Mouse (Mus musculus) mouse embryonic stem cell (cell line): ENCODE measurements around the gene Hist1h3a.
"Not testable (repeated sequence)": the region's sequence is repeated elsewhere in the genome, so short reads cannot be mapped to it uniquely, and the experiment has no call there.

Experiments used
- in situ Hi-C, 2 experiments: fragments of 300-500 bp; cut with MboI; formaldehyde crosslinking; loops; 1 replicate in 1 of 2; 3 replicates in 1 of 2; pipeline ENCODE4 v1.14.3; 2019 to 2020; ENCODE audit warnings: low sequenced_read_pairs in 2 of 2, low pct_unique_long_range_greater_than_20kb in 1 of 2, mixed read lengths in 1 of 2; ENCODE audit not compliant: unreplicated experiment in 1 of 2

Hist1h3a gene

DNA sequence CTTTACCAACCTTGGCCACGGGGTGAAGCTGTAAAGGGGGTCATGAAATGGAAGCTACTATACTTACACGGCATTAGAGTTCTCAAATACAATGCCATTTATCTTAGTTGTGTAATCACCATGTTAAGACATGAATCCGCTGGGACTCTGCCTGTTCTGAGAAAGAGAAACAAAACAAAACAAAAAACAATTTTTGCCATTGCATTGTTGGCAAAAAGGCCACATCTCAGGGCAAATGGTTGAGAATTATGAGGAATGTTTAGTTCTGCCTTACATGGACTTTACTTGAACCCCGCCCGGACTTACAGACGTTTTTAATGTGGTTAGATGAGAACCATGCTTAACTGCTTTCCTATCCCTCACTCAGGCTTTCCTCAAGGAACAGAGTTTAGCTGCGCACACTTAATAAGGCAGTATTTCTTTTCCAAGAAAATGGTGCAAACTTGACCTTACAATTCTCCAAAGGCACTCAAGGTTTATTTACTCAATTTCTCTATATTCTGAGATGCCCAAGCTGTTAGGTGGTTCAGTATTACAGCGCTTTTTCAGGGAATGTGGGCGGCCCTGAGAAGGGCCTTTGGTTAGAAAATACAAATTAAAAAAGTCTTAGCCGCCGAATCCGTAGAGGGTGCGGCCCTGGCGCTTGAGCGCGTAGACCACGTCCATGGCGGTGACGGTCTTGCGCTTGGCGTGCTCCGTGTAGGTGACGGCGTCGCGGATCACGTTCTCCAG lies 1.8 kb downstream of the Hist1h3a start:
- in situ Hi-C loops: no loop called here

GRCm38 (mm10) chr13:23759916-23760239 lies 2.3 kb downstream of the Hist1h3a start:
- in situ Hi-C loops: no loop called here

DNA sequence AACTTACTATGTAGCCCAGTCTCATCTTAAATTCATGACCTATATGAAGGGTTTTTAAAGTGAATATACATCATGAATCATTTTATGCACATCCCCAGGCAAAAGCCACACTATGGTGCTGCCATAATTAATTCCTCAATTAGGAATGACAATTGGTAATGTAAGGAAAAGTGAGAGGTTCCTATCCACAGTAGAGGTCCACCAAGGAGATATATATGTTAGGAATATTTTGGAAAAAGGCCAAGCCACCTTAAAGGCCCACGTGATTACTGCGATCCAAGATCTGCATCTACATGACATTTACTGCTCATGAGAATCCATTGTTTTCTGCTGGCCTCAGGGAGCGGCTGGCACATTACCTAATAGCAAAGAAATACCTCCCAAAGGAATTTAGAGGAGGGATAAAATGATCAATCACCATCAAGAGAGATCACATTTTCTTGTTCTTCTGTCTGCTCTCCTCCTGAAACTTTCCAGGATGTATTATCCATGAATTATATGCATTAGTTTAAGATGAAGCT lies 2.9 kb downstream of the Hist1h3a start:
- in situ Hi-C loops: no loop called here

DNA sequence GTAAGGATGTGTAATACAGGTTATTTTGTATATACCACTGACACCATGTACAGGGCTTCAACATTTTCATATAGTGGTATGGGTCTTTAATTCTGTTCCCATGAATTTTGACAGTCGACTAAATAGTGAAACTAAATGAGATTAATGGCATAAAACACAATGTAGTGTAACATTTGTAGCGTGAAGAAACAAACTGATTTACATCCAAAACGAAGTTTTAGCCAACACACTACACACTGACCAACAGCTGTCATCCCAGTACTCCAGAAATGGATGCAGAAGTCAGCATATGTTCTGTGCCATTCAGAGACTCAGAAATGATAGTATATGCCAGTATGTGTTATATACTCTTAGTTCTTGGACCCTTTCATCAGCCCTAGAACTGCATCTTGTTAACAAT lies 4.3 kb downstream of the Hist1h3a start:
- in situ Hi-C loops: no loop called here

- in situ Hi-C loops: no loop called here
Observed at GRCm38 (mm10) chr13:23757211-23757773, 4.9 kb downstream of the Hist1h3a start.

DNA sequence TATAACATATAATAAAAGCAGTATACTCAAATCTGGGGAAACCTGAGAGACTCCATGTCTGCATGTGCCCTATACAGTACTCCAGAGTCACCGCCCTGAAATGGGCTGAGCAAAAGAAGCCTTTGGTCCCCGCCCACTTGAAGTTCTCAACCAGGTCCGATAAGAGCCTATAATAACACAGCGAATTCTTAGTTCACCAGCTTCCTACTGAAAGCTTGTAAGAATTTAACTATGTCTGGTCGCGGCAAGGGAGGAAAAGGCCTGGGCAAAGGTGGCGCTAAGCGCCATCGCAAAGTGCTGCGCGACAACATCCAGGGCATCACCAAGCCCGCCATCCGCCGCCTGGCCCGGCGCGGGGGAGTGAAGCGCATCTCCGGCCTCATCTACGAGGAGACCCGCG lies 5.4 kb downstream of the Hist1h3a start, which contains the start of gene Hist1h4b:
Hist1h4b (plus strand) TSS at position 224 of the 400 bp plus-strand sequence.
- in situ Hi-C loops: no loop called here

DNA sequence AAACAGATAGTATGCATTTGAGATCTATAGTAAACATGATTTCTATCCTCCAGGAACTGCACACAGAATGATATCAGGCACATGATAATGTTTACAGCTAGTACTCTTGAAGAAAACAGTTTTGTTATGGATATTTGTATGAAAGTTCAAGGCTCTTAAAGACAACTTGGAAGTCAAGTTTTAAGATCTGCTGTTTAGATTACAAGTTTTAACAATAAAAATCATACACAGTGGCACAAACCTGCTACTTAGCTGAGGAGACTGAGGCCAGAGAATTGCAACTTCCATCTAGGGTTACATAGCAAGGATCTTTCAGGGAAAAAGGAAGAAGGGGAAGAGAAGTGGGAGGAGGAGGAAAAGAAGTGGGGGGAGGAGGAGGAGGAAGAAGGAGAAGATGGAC lies 7.2 kb downstream of the Hist1h3a start:
- in situ Hi-C loops: no loop called here

GRCm38 (mm10) chr13:23753314-23754078 lies 8.7 kb downstream of the Hist1h3a start:
- in situ Hi-C loops: no loop called here

DNA sequence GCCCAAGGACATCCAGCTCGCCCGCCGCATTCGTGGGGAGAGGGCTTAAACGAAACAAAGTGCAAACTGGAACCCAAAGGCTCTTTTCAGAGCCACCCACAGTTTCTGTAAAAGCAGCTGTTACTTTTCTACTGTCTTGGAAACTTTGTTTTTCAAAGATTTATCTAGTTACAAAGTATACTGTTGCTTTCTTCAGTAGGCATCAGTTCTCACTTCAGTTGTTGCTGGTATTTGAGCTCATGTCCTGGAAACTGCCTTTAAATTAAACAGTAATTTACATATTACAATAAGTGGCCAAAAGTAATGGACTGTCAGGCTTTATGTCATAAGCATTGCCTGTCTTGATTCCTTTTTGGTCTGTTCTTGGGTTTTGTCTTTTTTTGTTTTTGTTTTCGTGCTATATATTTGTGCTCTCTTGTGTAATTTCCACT lies 9.4 kb downstream of the Hist1h3a start:
- in situ Hi-C loops: no loop called here

GRCm38 (mm10) chr13:23752067-23752741 lies 10.0 kb downstream of the Hist1h3a start, which contains the start of gene Hist1h3b:
TSS of gene Hist1h3b (plus strand) at chr13:23752267.
- in situ Hi-C loops: not testable (repeated sequence)

DNA sequence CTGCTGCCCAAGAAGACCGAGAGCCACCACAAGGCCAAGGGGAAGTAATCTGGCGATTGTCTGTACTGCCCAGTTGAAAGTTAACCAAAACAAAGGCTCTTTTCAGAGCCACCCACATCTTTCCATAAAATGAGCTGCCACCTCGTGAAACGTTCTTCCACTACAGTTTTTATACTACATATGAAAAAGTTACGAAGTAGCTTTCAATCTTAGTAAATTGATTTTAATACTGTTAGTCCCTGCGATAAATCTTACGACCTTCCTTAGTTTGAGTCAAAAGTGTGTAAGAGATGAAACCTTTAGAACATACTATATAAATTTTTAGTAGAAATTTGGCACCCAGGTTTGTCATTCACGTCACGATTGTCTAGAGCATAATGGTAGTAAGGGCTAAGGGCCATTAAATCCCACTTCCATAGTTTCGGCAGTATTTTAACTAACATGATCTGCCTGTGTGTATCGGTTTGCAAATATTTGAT lies 10.7 kb downstream of the Hist1h3a start:
- in situ Hi-C loops: no loop called here

GRCm38 (mm10) chr13:23750839-23751477 lies 11.2 kb downstream of the Hist1h3a start, which contains the start of gene Hist1h2ab:
TSS of gene Hist1h2ab (plus strand) at chr13:23751126.
- in situ Hi-C loops: not testable (repeated sequence)

- in situ Hi-C loops: loop anchor here in 1 of 2 experiments (10.0 to 25.0 kb wide), 2 partner anchors 175 to 1712 kb away; partner anchors contain the start of genes Hist1h2ad, Hist1h2ae, Hist1h2ag and Hist1h2ah
Observed at GRCm38 (mm10) chr13:23749563-23750121, 12.5 kb downstream of the Hist1h3a start.

DNA sequence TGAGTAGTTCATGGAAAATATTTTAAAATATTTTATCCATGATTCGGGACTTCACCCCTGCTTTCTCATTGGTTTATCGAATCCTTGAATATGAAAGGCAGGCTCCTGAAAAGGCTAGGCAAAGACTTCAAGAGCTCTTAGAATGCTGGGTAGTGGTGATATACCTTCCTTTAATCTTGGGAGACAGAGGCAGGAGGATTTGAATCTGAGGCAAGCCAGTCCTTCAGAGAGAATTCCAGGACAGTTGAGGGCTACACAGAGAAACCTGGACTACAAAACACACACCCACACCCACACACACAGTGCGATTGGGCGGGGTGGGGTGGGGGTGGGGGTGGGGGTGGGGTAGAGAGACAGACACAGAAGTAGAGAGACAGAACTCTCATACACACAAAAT lies 14.3 kb downstream of the Hist1h3a start:
- in situ Hi-C loops: loop anchor here in 1 of 2 experiments (10.0 to 25.0 kb wide), 2 partner anchors 173 to 1711 kb away; partner anchors contain the start of genes Hist1h2ad, Hist1h2ae, Hist1h2ag and Hist1h2ah

- in situ Hi-C loops: loop anchor here in 1 of 2 experiments (10.0 to 25.0 kb wide), 2 partner anchors 172 to 1710 kb away; partner anchors contain the start of genes Hist1h2ad, Hist1h2ae, Hist1h2ag and Hist1h2ah
Observed at GRCm38 (mm10) chr13:23747081-23747891, 14.9 kb downstream of the Hist1h3a start.
